Mouse (Mus musculus) frontal cortex, postnatal 14 days (tissue): ENCODE results near the gene Ppp1r1a.
A peak's percentile ranks its signal among the peaks of the same experiment; 100 is the strongest.

Experiments
- DNase-seq, 2 experiments: peaks; one replicate each; pipeline ENCODE4 v3.0.0; 2022; ENCODE audit warnings: low spot score in 2 of 2

The Ppp1r1a gene

GRCm38 (mm10) chr15:103514914-103515313 is 22.9 kb downstream of the Ppp1r1a start:
- DNase-seq: no peak

GRCm38 (mm10) chr15:103514119-103514518 is 23.7 kb downstream of the Ppp1r1a start:
- peak; percentile 66 to 72 for DNase-seq

GRCm38 (mm10) chr15:103513621-103514031 is 24.2 kb downstream of the Ppp1r1a start:
- no peak for DNase-seq

GRCm38 (mm10) chr15:103511652-103512051 is 26.2 kb downstream of the Ppp1r1a start:
- no peak for DNase-seq

GRCm38 (mm10) chr15:103509317-103509716 is 28.5 kb downstream of the Ppp1r1a start:
- no peak for DNase-seq

- DNase-seq: no peak
These were observed 34.1 kb downstream of the Ppp1r1a start for GRCm38 (mm10) chr15:103503660-103504059.

GRCm38 (mm10) chr15:103503251-103503600 is 34.6 kb downstream of the Ppp1r1a start:
- DNase-seq: no peak

- DNase-seq: no peak
These were observed 35.2 kb downstream of the Ppp1r1a start, which contains the start of gene Pde1b for GRCm38 (mm10) chr15:103502435-103503250. Gene Pde1b (plus strand): TSS chr15:103503034.

- no peak for DNase-seq
These were observed 36.6 kb downstream of the Ppp1r1a start for GRCm38 (mm10) chr15:103501186-103501585.

- DNase-seq: no peak
These were observed 37.1 kb downstream of the Ppp1r1a start for GRCm38 (mm10) chr15:103500723-103501122.

GRCm38 (mm10) chr15:103498157-103498556 is 39.6 kb downstream of the Ppp1r1a start:
- DNase-seq: no peak

GRCm38 (mm10) chr15:103496204-103497140 is 41.3 kb downstream of the Ppp1r1a start:
- no peak for DNase-seq

GRCm38 (mm10) chr15:103488336-103488735 is 49.5 kb downstream of the Ppp1r1a start:
- no peak for DNase-seq

GRCm38 (mm10) chr15:103486658-103487057 is 51.1 kb downstream of the Ppp1r1a start:
- DNase-seq: no peak

- DNase-seq: no peak
These were observed 52.7 kb downstream of the Ppp1r1a start for GRCm38 (mm10) chr15:103485106-103485505.

- DNase-seq: peak in 1 of 2 experiments; percentile 34
These were observed 53.3 kb downstream of the Ppp1r1a start for GRCm38 (mm10) chr15:103484490-103484889.

GRCm38 (mm10) chr15:103482488-103482887 is 55.3 kb downstream of the Ppp1r1a start:
- no peak for DNase-seq
